Mouse (Mus musculus) E14TG2a.4 (cell line): ENCODE data around the gene Olfr1364.

Experiments used
- H3K27me3 ChIP-seq: 2 replicates; pipeline ENCODE4 v1.6.1; 2014; ENCODE audit warnings: low read length, control low read depth; ENCODE audit not compliant: insufficient read depth
- H3K36me3 ChIP-seq: 2 replicates; pipeline ENCODE4 v1.6.1; 2014; ENCODE audit warnings: low read length, control low read depth; ENCODE audit not compliant: insufficient read depth
- H3K4me1 ChIP-seq: replicated peaks from 2 replicates; pipeline ENCODE4 v1.6.1; 2014; ENCODE audit warnings: low read depth, low read length, control low read depth
- H3K4me3 ChIP-seq: replicated peaks from 2 replicates; pipeline ENCODE4 v1.5.1; 2014; ENCODE audit warnings: mild to moderate bottlenecking, low read length
- H3K9me3 ChIP-seq: 2 replicates; pipeline ENCODE4 v1.6.1; 2014; ENCODE audit warnings: low read length, control low read depth
- CTCF ChIP-seq: conservative IDR thresholded peaks from 2 replicates; pipeline ENCODE4 v1.5.1; 2014; ENCODE audit warnings: low read length
- NANOG ChIP-seq: IDR thresholded peaks from 2 replicates; pipeline ENCODE4 v1.6.1; 2014; ENCODE audit warnings: borderline replicate concordance, low read length, mixed read lengths
- POU5F1 ChIP-seq: IDR thresholded peaks from 2 replicates; pipeline ENCODE4 v1.6.1; 2014; ENCODE audit warnings: low read length, borderline replicate concordance

Olfr1364 gene

GRCm38 (mm10) chr13:21581659-21582058 lies at the start of gene Olfr1364:
Olfr1364 (minus strand) TSS chr13:21581759.
- no peaks in the 10 kb centered on the region for H3K27me3 ChIP-seq
- no peak within 1 kb of the TSS for H3K4me3 ChIP-seq
- H3K36me3 ChIP-seq = no peaks in the 10 kb centered on the region
- H3K9me3 ChIP-seq = no peaks in the 10 kb centered on the region
- no peaks in the 10 kb centered on the region for H3K4me1 ChIP-seq
- TF ChIP-seq NANOG (no peak), CTCF (no peak), POU5F1 (no peak)

GRCm38 (mm10) chr13:21613922-21614321 lies 32.4 kb upstream of the Olfr1364 start, which contains the start of gene Olfr1362:
Olfr1362 (minus strand) TSS chr13:21614022.
- TF ChIP-seq POU5F1 = no peak
- TF ChIP-seq CTCF = no peak
- no peak for TF ChIP-seq NANOG

GRCm38 (mm10) chr13:21591618-21592017 lies 10.1 kb upstream of the Olfr1364 start:
- no peaks in the 10 kb centered on the region for H3K27me3 ChIP-seq
- no peaks in the 10 kb centered on the region for H3K9me3 ChIP-seq
- no peak for TF ChIP-seq CTCF
- TF ChIP-seq POU5F1 = no peak
- TF ChIP-seq NANOG = no peak
- no peak overlapping the region for H3K4me3 ChIP-seq
- H3K36me3 ChIP-seq = no peaks in the 10 kb centered on the region
- H3K4me1 ChIP-seq = no peaks in the 10 kb centered on the region

More at GRCm38 (mm10) chr13:21613922-21614321, 32.4 kb upstream of the Olfr1364 start, which contains the start of gene Olfr1362:
- no peaks in the 10 kb centered on the region for H3K9me3 ChIP-seq
- no peaks in the 10 kb centered on the region for H3K4me1 ChIP-seq
- H3K4me3 ChIP-seq = no peak within 1 kb of the TSS
- H3K27me3 ChIP-seq = no peaks in the 10 kb centered on the region
- H3K36me3 ChIP-seq = no peaks in the 10 kb centered on the region

GRCm38 (mm10) chr13:21559793-21560192 lies 21.8 kb downstream of the Olfr1364 start, which contains the start of gene Olfr1535:
Olfr1535 (minus strand) TSS chr13:21559893.
- no peak for TF ChIP-seq CTCF
- no peaks in the 10 kb centered on the region for H3K27me3 ChIP-seq

GRCm38 (mm10) chr13:21550416-21551110 lies 31.0 kb downstream of the Olfr1364 start:
- no peaks in the 10 kb centered on the region for H3K9me3 ChIP-seq
- H3K4me3 ChIP-seq = no peak overlapping the region
- H3K4me1 ChIP-seq = no peaks in the 10 kb centered on the region
- no peaks in the 10 kb centered on the region for H3K27me3 ChIP-seq
- no peaks in the 10 kb centered on the region for H3K36me3 ChIP-seq
- TF ChIP-seq CTCF = no peak
- no peak for TF ChIP-seq POU5F1
- TF ChIP-seq NANOG = no peak

More at GRCm38 (mm10) chr13:21559793-21560192, 21.8 kb downstream of the Olfr1364 start, which contains the start of gene Olfr1535:
- H3K4me1 ChIP-seq = no peaks in the 10 kb centered on the region
- peaks cover 44% of the 10 kb centered on the region for H3K9me3 ChIP-seq
- H3K36me3 ChIP-seq = no peaks in the 10 kb centered on the region
- no peak within 1 kb of the TSS for H3K4me3 ChIP-seq

GRCm38 (mm10) chr13:21549487-21549886 lies 32.1 kb downstream of the Olfr1364 start:
- H3K9me3 ChIP-seq = no peaks in the 10 kb centered on the region
- no peaks in the 10 kb centered on the region for H3K27me3 ChIP-seq
- H3K36me3 ChIP-seq = no peaks in the 10 kb centered on the region
- no peaks in the 10 kb centered on the region for H3K4me1 ChIP-seq
- TF ChIP-seq POU5F1 = no peak
- TF ChIP-seq NANOG = no peak
- TF ChIP-seq CTCF = no peak
- H3K4me3 ChIP-seq = no peak overlapping the region

GRCm38 (mm10) chr13:21542708-21543107 lies 38.9 kb downstream of the Olfr1364 start, which contains the start of gene Olfr1366:
Olfr1366 (minus strand) TSS chr13:21542808.
- TF ChIP-seq POU5F1 (no peak), NANOG (no peak), CTCF (no peak)
- no peaks in the 10 kb centered on the region for H3K36me3 ChIP-seq
- H3K27me3 ChIP-seq = no peaks in the 10 kb centered on the region
- no peaks in the 10 kb centered on the region for H3K9me3 ChIP-seq
- no peaks in the 10 kb centered on the region for H3K4me1 ChIP-seq
- H3K4me3 ChIP-seq = no peak within 1 kb of the TSS

GRCm38 (mm10) chr13:21530781-21531201 lies 50.8 kb downstream of the Olfr1364 start, which contains the start of gene Zkscan8:
Zkscan8 (minus strand) TSS chr13:21531120.
- no peaks in the 10 kb centered on the region for H3K27me3 ChIP-seq
- H3K9me3 ChIP-seq = no peaks in the 10 kb centered on the region
- peaks cover 11% of the 10 kb centered on the region; the same call in 1 of the 2 replicates for H3K4me1 ChIP-seq
- H3K36me3 ChIP-seq = peaks cover 11% of the 10 kb centered on the region
- peak within 1 kb of the TSS; percentile 90 for H3K4me3 ChIP-seq
- TF ChIP-seq POU5F1 (no peak), CTCF (no peak), NANOG (no peak)

- Histone ChIP-seq H3K4me1 (peaks cover 11% of the 10 kb centered on the region; the same call in 1 of the 2 replicates), H3K4me3 (peak overlapping the region; percentile 90), H3K36me3 (peaks cover 17% of the 10 kb centered on the region), H3K9me3 (no peaks in the 10 kb centered on the region), H3K27me3 (no peaks in the 10 kb centered on the region)
- TF ChIP-seq NANOG (no peak), CTCF (no peak), POU5F1 (no peak)
These were observed 51.4 kb downstream of the Olfr1364 start for GRCm38 (mm10) chr13:21530136-21530535.
